Mouse (Mus musculus): ENCODE data around the gene Miga1. TPM values are rescaled to one million over a fixed set of nuclear protein-coding genes. Genes with fewer than 3 reads are reported as not detected.

Gene Miga1
- polyA plus RNA-seq, 1 experiment from 2014 or later, result 3.6 TPM

- ATAC-seq (ENCODE audit: low FRiP score, low TSS enrichment), result no peak
- no peak overlapping the region for H3K4me2 ChIP-seq (replicated peaks; ENCODE audit: low read depth)
- H3K9me3 ChIP-seq (ENCODE audit: control insufficient read depth, low read length), result no peaks in the 10 kb centered on the region
- 93% methylated on average over 5 of the region's 5 CpGs for WGBS
- H3K36me3 ChIP-seq (ENCODE audit: control insufficient read depth, insufficient read depth, low read length), result no peaks in the 10 kb centered on the region
- no peak overlapping the region for H3K27ac ChIP-seq (replicated peaks)
- TF ChIP-seq CTCF (IDR thresholded peaks at IDR 0.05; ENCODE audit: low read depth), result no peak
- TF ChIP-seq EP300 (optimal IDR thresholded peaks at IDR 0.05), result no peak
- H3K4me1 ChIP-seq (replicated peaks; ENCODE audit: control insufficient read depth, insufficient read depth), result no peaks in the 10 kb centered on the region
- H3K9ac ChIP-seq (ENCODE audit: low read length), result no peak overlapping the region
- no peaks in the 10 kb centered on the region for H3K27me3 ChIP-seq (ENCODE audit: control insufficient read depth, insufficient read depth, low read length)
- no peak for DNase-seq (ENCODE audit: low spot score)
- H3K4me3 ChIP-seq (ENCODE audit: low read depth, low read length), result no peak overlapping the region
Observed at GRCm38 (mm10) chr3:152284759-152285158, 55.4 kb downstream of the Miga1 start.

GRCm38 (mm10) chr3:152284306-152284705 is 55.9 kb downstream of the Miga1 start:
- H3K4me2 ChIP-seq (replicated peaks; ENCODE audit: low read depth), result no peak overlapping the region
- H3K4me3 ChIP-seq (ENCODE audit: low read depth, low read length), result no peak overlapping the region
- no peak for TF ChIP-seq EP300 (optimal IDR thresholded peaks at IDR 0.05)
- no peak for TF ChIP-seq CTCF (IDR thresholded peaks at IDR 0.05; ENCODE audit: low read depth)
- no peak for ATAC-seq (ENCODE audit: low FRiP score, low TSS enrichment)
- no peaks in the 10 kb centered on the region for H3K36me3 ChIP-seq (ENCODE audit: control insufficient read depth, insufficient read depth, low read length)
- no peak overlapping the region for H3K27ac ChIP-seq (replicated peaks)
- WGBS, result 97% methylated on average over 1 of the region's 1 CpGs
- H3K9ac ChIP-seq (ENCODE audit: low read length), result no peak overlapping the region
- no peaks in the 10 kb centered on the region for H3K27me3 ChIP-seq (ENCODE audit: control insufficient read depth, insufficient read depth, low read length)
- no peak for DNase-seq (ENCODE audit: low spot score)
- no peaks in the 10 kb centered on the region for H3K4me1 ChIP-seq (replicated peaks; ENCODE audit: control insufficient read depth, insufficient read depth)
- no peaks in the 10 kb centered on the region for H3K9me3 ChIP-seq (ENCODE audit: control insufficient read depth, low read length)

GRCm38 (mm10) chr3:152282126-152282525 is 58.1 kb downstream of the Miga1 start:
- Histone ChIP-seq H3K9ac (ENCODE audit: low read length) (no peak overlapping the region), H3K4me3 (ENCODE audit: low read depth, low read length) (no peak overlapping the region), H3K36me3 (ENCODE audit: control insufficient read depth, insufficient read depth, low read length) (no peaks in the 10 kb centered on the region), H3K27me3 (ENCODE audit: control insufficient read depth, insufficient read depth, low read length) (no peaks in the 10 kb centered on the region), H3K4me1 (replicated peaks; ENCODE audit: control insufficient read depth, insufficient read depth) (no peaks in the 10 kb centered on the region), H3K9me3 (ENCODE audit: control insufficient read depth, low read length) (no peaks in the 10 kb centered on the region), H3K4me2 (replicated peaks; ENCODE audit: low read depth) (no peak overlapping the region), H3K27ac (replicated peaks) (no peak overlapping the region)
- 35% methylated on average over 3 of the region's 3 CpGs for WGBS
- TF ChIP-seq EP300 (optimal IDR thresholded peaks at IDR 0.05) (no peak), CTCF (IDR thresholded peaks at IDR 0.05; ENCODE audit: low read depth) (no peak)
- no peak for ATAC-seq (ENCODE audit: low FRiP score, low TSS enrichment)
- DNase-seq (ENCODE audit: low spot score), result no peak

DNA sequence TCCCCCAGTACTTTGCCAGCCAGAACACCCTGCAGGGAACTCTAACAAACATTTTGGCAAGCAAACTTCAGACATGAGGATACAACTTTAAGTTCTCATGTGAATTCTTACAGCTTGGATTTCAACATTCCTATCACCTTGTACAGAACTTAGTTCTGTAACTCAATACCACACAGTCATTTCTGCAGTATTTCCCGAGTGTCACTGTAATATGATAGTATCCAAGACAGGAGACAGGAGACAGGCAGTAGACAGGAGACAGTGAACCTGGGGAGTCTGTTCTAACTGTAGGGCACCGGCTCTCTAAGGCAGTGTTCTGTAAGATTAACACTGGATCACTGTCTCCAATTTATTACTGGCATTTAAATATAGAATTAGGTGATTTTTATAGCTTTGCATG is 61.8 kb downstream of the Miga1 start:
- Histone ChIP-seq H3K4me1 (replicated peaks; ENCODE audit: control insufficient read depth, insufficient read depth) (no peaks in the 10 kb centered on the region), H3K27me3 (ENCODE audit: control insufficient read depth, insufficient read depth, low read length) (no peaks in the 10 kb centered on the region), H3K36me3 (ENCODE audit: control insufficient read depth, insufficient read depth, low read length) (no peaks in the 10 kb centered on the region), H3K27ac (replicated peaks) (no peak overlapping the region), H3K9me3 (ENCODE audit: control insufficient read depth, low read length) (no peaks in the 10 kb centered on the region), H3K4me2 (replicated peaks; ENCODE audit: low read depth) (no peak overlapping the region), H3K9ac (ENCODE audit: low read length) (no peak overlapping the region), H3K4me3 (ENCODE audit: low read depth, low read length) (no peak overlapping the region)
- no peak for TF ChIP-seq EP300 (optimal IDR thresholded peaks at IDR 0.05)
- no peak for TF ChIP-seq CTCF (IDR thresholded peaks at IDR 0.05; ENCODE audit: low read depth)
- no peak for DNase-seq (ENCODE audit: low spot score)
- 41% methylated on average over 2 of the region's 2 CpGs for WGBS
- ATAC-seq (ENCODE audit: low FRiP score, low TSS enrichment), result no peak

GRCm38 (mm10) chr3:152277912-152278311 is 62.3 kb downstream of the Miga1 start:
- Histone ChIP-seq H3K27ac (replicated peaks) (no peak overlapping the region), H3K4me3 (ENCODE audit: low read depth, low read length) (no peak overlapping the region), H3K9me3 (ENCODE audit: control insufficient read depth, low read length) (no peaks in the 10 kb centered on the region), H3K4me2 (replicated peaks; ENCODE audit: low read depth) (no peak overlapping the region), H3K4me1 (replicated peaks; ENCODE audit: control insufficient read depth, insufficient read depth) (no peaks in the 10 kb centered on the region), H3K9ac (ENCODE audit: low read length) (no peak overlapping the region), H3K27me3 (ENCODE audit: control insufficient read depth, insufficient read depth, low read length) (no peaks in the 10 kb centered on the region), H3K36me3 (ENCODE audit: control insufficient read depth, insufficient read depth, low read length) (no peaks in the 10 kb centered on the region)
- no peak for ATAC-seq (ENCODE audit: low FRiP score, low TSS enrichment)
- no peak for DNase-seq (ENCODE audit: low spot score)
- 79% methylated on average over 2 of the region's 2 CpGs for WGBS
- TF ChIP-seq CTCF (IDR thresholded peaks at IDR 0.05; ENCODE audit: low read depth) (peak; percentile 9; the same call in 1 of the 2 replicates), EP300 (optimal IDR thresholded peaks at IDR 0.05) (no peak)

DNA sequence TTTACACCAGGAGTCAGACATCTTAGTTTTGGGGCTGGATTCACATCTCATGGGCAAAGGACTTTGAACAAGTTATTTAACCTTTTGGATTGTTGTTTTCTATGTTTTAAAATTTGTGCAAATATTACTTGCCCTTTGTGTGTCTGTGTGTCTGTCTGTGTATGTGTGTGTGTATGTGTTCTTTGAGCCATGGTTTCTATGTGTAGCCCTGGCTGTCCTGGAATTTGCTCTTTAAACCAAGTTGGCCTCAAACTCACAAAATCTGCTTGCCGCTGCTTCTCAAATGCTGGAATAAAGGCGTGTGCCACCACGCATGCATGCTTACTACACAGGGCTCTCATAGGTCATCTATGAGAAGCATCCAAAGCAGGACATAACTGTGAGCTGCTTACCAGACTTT is 63.3 kb downstream of the Miga1 start:
- no peaks in the 10 kb centered on the region for H3K36me3 ChIP-seq (ENCODE audit: control insufficient read depth, insufficient read depth, low read length)
- H3K27me3 ChIP-seq (ENCODE audit: control insufficient read depth, insufficient read depth, low read length), result no peaks in the 10 kb centered on the region
- no peak for DNase-seq (ENCODE audit: low spot score)
- no peak overlapping the region for H3K9ac ChIP-seq (ENCODE audit: low read length)
- H3K27ac ChIP-seq (replicated peaks), result no peak overlapping the region
- no peaks in the 10 kb centered on the region for H3K9me3 ChIP-seq (ENCODE audit: control insufficient read depth, low read length)
- no peak for ATAC-seq (ENCODE audit: low FRiP score, low TSS enrichment)
- H3K4me3 ChIP-seq (ENCODE audit: low read depth, low read length), result no peak overlapping the region
- no peaks in the 10 kb centered on the region for H3K4me1 ChIP-seq (replicated peaks; ENCODE audit: control insufficient read depth, insufficient read depth)
- TF ChIP-seq CTCF (IDR thresholded peaks at IDR 0.05; ENCODE audit: low read depth) (no peak), EP300 (optimal IDR thresholded peaks at IDR 0.05) (no peak)
- H3K4me2 ChIP-seq (replicated peaks; ENCODE audit: low read depth), result no peak overlapping the region
- WGBS, result 97% methylated on average over 3 of the region's 3 CpGs

Data from stomach, postnatal 0 days (tissue).